Mouse (Mus musculus) midbrain, postnatal 0 days (tissue): ENCODE data around the gene Rps21. TPM values are rescaled to one million over a fixed set of nuclear protein-coding genes. Genes with fewer than 3 reads are reported as not detected.
"Not testable (repeated sequence)": the region's sequence is repeated elsewhere in the genome, so short reads cannot be mapped to it uniquely, and the experiment has no call there.

Source experiments
- ATAC-seq: fragments of 200-750 bp; cut with Nextera tagmentation; 2 replicates; pipeline ENCODE4 v1.8.0; 2017; ENCODE audit warnings: moderate number of reproducible peaks, mild to moderate bottlenecking, moderate TSS enrichment, moderate library complexity; ENCODE audit not compliant: low FRiP score
- DNase-seq: peaks from one replicate; pipeline ENCODE4 v3.0.0-alpha.2; 2015; ENCODE audit warnings: low spot score
- H3K27ac ChIP-seq: fragments of 300-500 bp; sonication (generic); 2 replicates; pipeline ENCODE4 v1.5.1; 2014; ENCODE audit warnings: low read depth, mild to moderate bottlenecking, low read length, mixed read lengths
- H3K27me3 ChIP-seq: fragments of 300-500 bp; sonication (generic); 2 replicates; pipeline ENCODE4 v1.6.1; 2014; ENCODE audit warnings: low read length, control low read depth, mixed read lengths; ENCODE audit not compliant: insufficient read depth
- H3K36me3 ChIP-seq: fragments of 300-500 bp; sonication (generic); 2 replicates; pipeline ENCODE4 v1.6.1; 2014; ENCODE audit warnings: low read length, control low read depth, mixed read lengths; ENCODE audit not compliant: insufficient read depth
- H3K4me1 ChIP-seq: fragments of 300-500 bp; sonication (generic); 2 replicates; pipeline ENCODE4 v1.6.1; 2014; ENCODE audit warnings: mild to moderate bottlenecking, control low read depth, antibody characterized with exemption, low read length, mixed read lengths; ENCODE audit not compliant: insufficient read depth
- H3K4me2 ChIP-seq: fragments of 300-500 bp; sonication (generic); 2 replicates; pipeline ENCODE4 v1.6.1; 2014; ENCODE audit warnings: low read depth, mild to moderate bottlenecking, low read length, mixed read lengths; ENCODE audit not compliant: poor library complexity, severe bottlenecking
- H3K4me3 ChIP-seq: fragments of 300-500 bp; sonication (generic); 2 replicates; pipeline ENCODE4 v1.5.1; 2014; ENCODE audit warnings: low read depth, mild to moderate bottlenecking, low read length, moderate library complexity
- H3K9ac ChIP-seq: fragments of 300-500 bp; sonication (generic); replicated peaks from 2 replicates; pipeline ENCODE4 v1.6.1; 2014; ENCODE audit warnings: mild to moderate bottlenecking, low read length, moderate library complexity, mixed read lengths; ENCODE audit not compliant: poor library complexity, severe bottlenecking
- H3K9me3 ChIP-seq: fragments of 300-500 bp; sonication (generic); 2 replicates; pipeline ENCODE4 v1.6.1; 2016; ENCODE audit warnings: low read length, control low read depth
- CTCF ChIP-seq: IDR thresholded peaks from 2 replicates; pipeline ENCODE4 v1.5.1; 2016; ENCODE audit warnings: antibody characterized with exemption, mild to moderate bottlenecking
- WGBS: fragments of 180-500 bp; shearing (Covaris S2); extraction: QIAGEN DNeasy Blood & Tissue Kit; methylation state at CpG from one replicate; pipeline ENCODE4 v1.1.7; 2014; 5-methylcytosine and 5-hydroxymethylcytosine counted together
- polyA plus RNA-seq: library from polyadenylated mRNA; unstranded; fragments of >200 nt; fragmentation: Nextera tagmentation; extraction: Ambion mirVana; gene quantifications from 2 replicates; pipeline ENCODE4 v1.2.1, GENCODE M21; 2015
- total RNA-seq: library from RNA; depleted of rRNA; stranded (reverse); fragments of >200 nt; gene quantifications from 2 replicates; pipeline ENCODE4 v1.2.3, GENCODE M21; 2014

The Rps21 gene
- total and polyA plus RNA-seq, 2 experiments from 2014 or later, result 422 to 749 TPM

DNA sequence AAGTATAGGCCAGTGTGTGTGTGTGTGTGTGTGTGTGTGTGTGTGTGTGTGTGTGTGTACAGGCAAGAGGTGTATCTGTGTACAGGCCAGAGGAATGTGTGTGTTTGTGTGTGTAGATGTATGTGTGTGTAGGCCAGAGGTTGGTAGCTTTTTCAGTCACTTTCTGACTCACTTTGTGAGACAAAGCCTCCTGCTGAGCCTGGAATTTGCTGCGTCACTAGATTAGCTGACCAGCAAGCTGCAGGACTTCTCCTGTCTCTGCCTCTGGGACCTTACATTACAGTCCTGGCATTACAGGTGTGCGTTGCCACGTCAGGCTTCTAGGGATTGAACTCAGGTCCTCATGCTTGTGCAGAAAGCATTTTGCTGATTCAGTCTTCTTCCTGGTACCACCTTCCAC lies 5.3 kb upstream of the Rps21 start:
- TF ChIP-seq CTCF, result no peak
- DNase-seq, result no peak
- Histone ChIP-seq H3K9me3 (no peaks in the 10 kb centered on the region), H3K4me3 (no peak overlapping the region), H3K36me3 (no peaks in the 10 kb centered on the region), H3K4me1 (0 out of 2 replicates have a peak, but pooled peaks cover 4% of the 10 kb centered on the region), H3K27me3 (no peaks in the 10 kb centered on the region), H3K27ac (no peak overlapping the region), H3K4me2 (no peak overlapping the region), H3K9ac (no peak overlapping the region)
- 48% methylated on average over 3 of the region's 3 CpGs for WGBS
- peak; percentile 18; the same call in 1 of the 2 replicates for ATAC-seq

DNA sequence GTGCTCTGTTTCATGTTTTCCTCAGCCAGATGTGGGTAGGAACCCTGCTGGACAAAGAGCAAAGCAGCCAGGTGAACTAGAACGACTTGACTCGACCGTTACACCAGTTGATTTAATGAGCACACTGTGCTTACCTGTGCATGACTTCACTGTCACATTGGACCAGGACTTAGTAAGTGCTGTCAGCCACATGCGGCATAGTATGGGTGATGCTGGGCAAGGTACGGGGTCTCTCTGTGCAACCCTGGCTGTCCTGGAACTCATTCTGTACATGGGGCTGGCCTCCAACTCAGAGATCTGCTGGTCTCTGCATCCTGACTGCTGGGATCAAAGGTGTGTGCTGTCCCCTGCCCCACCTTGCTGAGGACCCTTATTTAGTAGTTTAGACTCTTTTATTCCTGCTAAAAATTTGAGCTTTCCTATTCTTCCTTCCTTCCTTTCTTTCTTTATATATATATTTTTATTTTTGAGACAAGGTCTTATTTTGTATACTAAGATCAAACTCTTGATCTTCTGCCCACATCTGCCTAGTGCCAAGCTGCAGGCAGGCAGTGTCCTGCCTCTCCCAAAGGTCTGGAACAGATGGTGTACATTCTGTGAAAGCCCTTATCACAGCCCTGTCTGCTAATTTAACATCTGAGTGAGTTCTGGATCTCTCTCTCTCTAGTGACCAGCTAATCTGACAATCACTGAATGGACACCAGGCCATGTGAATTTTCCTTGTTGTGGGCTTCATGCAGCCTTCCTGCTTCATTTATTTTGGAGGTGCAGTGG lies 2.6 kb upstream of the Rps21 start:
- no peaks in the 10 kb centered on the region; the same call in 1 of the 2 replicates for H3K36me3 ChIP-seq
- ATAC-seq (no peak), DNase-seq (no peak)
- no peak overlapping the region for H3K9ac ChIP-seq
- H3K4me2 ChIP-seq, result no peak overlapping the region
- TF ChIP-seq CTCF, result no peak
- H3K9me3 ChIP-seq, result no peaks in the 10 kb centered on the region
- H3K27me3 ChIP-seq, result no peaks in the 10 kb centered on the region
- no peak overlapping the region for H3K27ac ChIP-seq
- no peak overlapping the region for H3K4me3 ChIP-seq
- 93% methylated on average over 5 of the region's 5 CpGs for WGBS
- H3K4me1 ChIP-seq, result 0 out of 2 replicates have a peak, but pooled peaks cover 4% of the 10 kb centered on the region

DNA sequence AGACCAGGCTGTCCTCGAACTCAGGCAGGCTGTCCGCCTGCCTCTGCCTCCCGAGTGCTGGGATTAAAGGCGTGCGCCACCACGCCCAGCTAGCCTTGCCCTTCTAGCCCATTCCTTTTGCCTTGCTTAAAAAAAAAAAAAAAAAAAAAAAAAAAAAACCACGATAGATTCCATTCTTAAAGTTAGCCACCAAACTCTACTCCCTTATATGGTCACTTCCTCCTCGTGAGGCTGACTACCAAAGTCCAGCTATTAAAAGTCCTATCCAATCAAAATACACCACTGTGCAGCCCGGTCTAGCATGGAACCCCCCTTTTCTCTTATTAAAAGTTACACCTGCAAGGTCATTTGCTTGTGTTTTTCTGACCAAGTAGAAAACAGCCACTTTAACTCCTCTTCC lies 1.5 kb upstream of the Rps21 start:
- TF ChIP-seq CTCF, result no peak
- Histone ChIP-seq H3K36me3 (peaks cover 6% of the 10 kb centered on the region; the same call in 1 of the 2 replicates), H3K9me3 (no peaks in the 10 kb centered on the region), H3K4me2 (no peak overlapping the region), H3K4me3 (no peak overlapping the region), H3K27me3 (no peaks in the 10 kb centered on the region), H3K9ac (no peak overlapping the region), H3K27ac (no peak overlapping the region), H3K4me1 (0 out of 2 replicates have a peak, but pooled peaks cover 4% of the 10 kb centered on the region)
- 90% methylated on average over 9 of the region's 9 CpGs for WGBS
- DNase-seq, result no peak
- no peak for ATAC-seq

DNA sequence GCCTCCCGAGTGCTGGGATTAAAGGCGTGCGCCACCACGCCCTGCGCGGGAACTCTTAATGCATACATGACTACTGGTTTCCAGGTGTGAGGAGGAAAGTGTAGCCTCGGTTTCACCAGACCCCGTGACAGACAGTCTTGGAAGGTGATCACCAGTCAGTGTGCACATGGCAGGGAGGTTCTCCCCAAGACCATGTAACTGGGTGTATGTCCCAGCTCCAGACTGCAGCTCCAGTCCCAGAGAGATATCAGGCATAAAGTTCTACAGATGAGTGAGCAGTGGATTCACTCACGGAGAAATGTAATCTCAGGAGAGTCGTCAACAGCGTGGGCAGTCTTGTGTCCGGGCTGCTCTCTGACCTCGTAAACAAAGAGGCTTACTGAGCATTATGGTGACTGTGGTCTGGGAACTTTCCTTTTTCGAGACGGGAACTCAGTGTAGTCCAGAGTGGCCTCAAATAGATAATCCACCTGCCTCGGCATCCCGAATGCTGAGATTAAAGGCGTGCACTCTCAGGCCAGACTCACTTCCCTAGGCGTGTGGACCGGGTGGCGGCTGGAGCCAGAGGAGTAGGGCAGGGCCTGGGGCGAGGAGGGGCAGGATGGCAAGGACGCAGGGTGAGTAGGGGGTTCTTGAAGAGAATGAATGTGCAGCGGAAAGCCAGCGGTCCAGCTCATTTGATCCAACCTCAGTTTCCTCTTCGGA lies 729 bp upstream of the Rps21 start:
- peak overlapping the region; percentile 86 for H3K9ac ChIP-seq
- 0 out of 2 replicates have a peak, but pooled peaks cover 4% of the 10 kb centered on the region for H3K4me1 ChIP-seq
- H3K27me3 ChIP-seq, result no peaks in the 10 kb centered on the region
- 24% methylated on average over 26 of the region's 26 CpGs for WGBS
- H3K9me3 ChIP-seq, result no peaks in the 10 kb centered on the region
- no peak for TF ChIP-seq CTCF
- ATAC-seq (peak; percentile 64), DNase-seq (peak; percentile 8)
- H3K36me3 ChIP-seq, result peaks cover 12% of the 10 kb centered on the region
- H3K4me3 ChIP-seq, result peak overlapping the region; percentile 74
- H3K27ac ChIP-seq, result peak overlapping the region; percentile 93
- H3K4me2 ChIP-seq, result peak overlapping the region; percentile 87

DNA sequence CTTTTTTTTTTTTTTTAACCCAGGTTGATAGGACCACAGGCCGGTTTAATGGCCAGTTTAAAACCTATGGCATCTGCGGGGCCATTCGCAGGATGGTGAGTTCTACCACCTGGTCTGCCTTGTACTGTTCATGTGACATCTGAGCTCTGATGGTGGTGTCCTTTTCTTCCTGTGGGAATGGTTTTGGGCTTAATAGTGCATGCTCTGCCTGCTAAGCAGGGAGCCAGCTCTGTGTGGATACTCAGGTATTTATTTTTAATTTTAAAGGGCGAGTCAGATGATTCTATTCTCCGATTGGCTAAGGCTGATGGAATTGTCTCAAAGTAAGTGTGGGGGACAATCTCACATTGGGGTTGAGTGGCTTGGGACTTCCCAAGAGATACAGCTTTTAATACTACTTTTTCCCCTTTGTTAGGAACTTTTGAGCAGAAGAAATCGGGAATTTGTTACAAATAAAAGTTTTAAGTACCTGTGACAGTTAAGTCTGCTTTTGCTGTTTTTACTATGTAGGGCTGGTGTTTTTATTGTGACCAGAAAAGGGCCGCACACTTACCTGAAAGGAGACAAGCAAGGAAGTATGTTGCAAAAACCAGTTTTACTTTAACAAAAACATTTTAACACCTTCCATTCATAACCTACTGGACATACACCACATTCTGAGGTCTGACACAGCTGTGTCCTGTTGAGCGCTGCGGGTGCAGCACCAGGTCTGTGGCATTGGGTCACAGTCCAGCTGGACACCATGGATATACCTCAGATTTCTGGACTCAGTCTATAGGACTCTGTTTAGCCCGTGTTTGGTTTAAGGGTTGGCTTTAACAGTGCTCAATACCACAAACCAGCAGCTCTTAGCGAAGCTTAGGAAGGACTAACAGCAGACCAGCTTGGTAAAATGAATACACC lies 1.0 kb downstream of the Rps21 start:
- DNase-seq (no peak), ATAC-seq (no peak)
- no peak for TF ChIP-seq CTCF
- WGBS, result 54% methylated on average over 11 of the region's 11 CpGs
- H3K27ac ChIP-seq, result peak overlapping the region; percentile 93; the same call in 1 of the 2 replicates
- no peaks in the 10 kb centered on the region for H3K27me3 ChIP-seq
- H3K4me3 ChIP-seq, result peak overlapping the region; percentile 74
- 0 out of 2 replicates have a peak, but pooled peaks cover 4% of the 10 kb centered on the region for H3K4me1 ChIP-seq
- peaks cover 27% of the 10 kb centered on the region for H3K36me3 ChIP-seq
- no peaks in the 10 kb centered on the region for H3K9me3 ChIP-seq
- H3K9ac ChIP-seq, result peak overlapping the region; percentile 86; the same call in 1 of the 2 replicates
- peak overlapping the region; percentile 72 for H3K4me2 ChIP-seq

DNA sequence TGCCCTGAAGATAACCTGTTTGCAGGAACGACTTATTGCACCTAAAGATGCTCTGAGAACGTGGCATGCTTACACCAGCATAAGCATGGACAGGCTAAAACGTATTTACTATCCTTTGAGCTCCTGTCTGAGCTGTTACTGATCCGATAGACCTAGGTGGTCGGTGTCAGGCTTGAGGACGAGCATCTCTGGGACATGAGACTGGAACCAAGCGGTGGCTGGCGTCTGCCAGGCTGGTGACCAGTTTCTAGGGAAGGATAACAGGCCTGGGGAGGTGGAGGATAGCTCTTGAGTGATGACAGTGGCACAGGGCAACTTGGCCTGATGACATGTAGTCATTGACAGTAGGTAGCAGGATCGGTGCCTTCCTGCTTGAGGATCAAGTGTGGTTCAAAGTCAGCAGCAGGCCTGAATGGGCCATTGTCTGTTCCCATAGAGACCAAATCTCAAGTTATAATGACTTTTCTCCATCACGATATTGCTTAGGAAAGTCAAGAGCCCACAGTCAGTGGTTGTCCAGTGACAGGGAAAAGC lies 1.8 kb downstream of the Rps21 start:
- H3K27me3 ChIP-seq, ATAC-seq, H3K4me2 ChIP-seq, H3K9me3 ChIP-seq, DNase-seq, H3K27ac ChIP-seq, H3K9ac ChIP-seq, H3K4me3 ChIP-seq, H3K4me1 ChIP-seq: not testable (repeated sequence)
- 76% methylated on average over 10 of the region's 10 CpGs for WGBS
- H3K36me3 ChIP-seq, result peaks cover 35% of the 10 kb centered on the region

DNA sequence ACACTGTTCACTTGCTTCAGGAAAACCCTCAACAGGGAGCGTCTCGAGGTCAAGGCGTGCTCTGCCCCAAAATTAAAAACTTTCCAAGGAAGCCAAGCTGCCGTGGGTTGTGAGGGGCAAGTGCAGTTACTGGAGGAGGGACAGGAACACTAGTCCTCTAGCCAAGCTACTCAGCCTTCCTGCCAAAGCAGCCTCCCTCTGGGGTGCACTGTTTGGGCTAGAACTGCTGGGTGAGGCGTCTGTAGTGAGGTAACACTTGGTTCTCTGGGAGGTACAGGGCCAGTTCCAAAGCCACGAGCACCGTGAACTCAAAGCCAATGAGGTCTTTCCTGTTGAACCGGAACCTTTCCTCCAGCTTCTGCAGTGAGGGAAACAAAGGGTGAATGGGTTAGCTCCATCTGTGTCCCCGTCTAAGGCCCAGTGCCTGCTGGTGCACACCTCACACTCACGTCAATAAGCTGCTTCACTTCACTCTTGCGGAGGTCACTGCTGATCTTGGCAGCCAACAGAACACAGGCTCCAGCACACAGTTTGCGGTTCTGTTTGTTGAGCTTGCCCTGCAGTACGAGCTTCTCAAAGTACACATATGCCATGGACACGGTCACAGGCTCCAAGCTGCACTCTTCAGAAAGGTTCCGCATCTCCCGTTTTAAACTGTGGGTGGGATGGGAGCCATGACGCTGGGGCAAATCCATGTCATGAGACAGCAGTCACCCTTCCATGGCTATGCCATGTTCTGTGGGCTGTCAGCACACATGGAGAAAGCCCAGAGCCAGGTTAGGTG lies 2.8 kb downstream of the Rps21 start:
- H3K27ac ChIP-seq, H3K4me1 ChIP-seq, H3K27me3 ChIP-seq, H3K9me3 ChIP-seq, ATAC-seq, DNase-seq, H3K4me2 ChIP-seq, H3K9ac ChIP-seq, H3K4me3 ChIP-seq: not testable (repeated sequence)
- 76% methylated on average over 17 of the region's 17 CpGs for WGBS
- peaks cover 38% of the 10 kb centered on the region for H3K36me3 ChIP-seq
